Mouse (Mus musculus) forelimb bud, embryonic 11.5 days (tissue): ENCODE measurements around the gene Memo1.
"Not testable (repeated sequence)": the region's sequence is repeated elsewhere in the genome, so short reads cannot be mapped to it uniquely, and the experiment has no call there.

Experiments used
- DNase-seq: peaks from one replicate; pipeline ENCODE4 v3.0.0-alpha.2; 2012; ENCODE audit warnings: low read depth, low spot score

The Memo1 gene

DNA sequence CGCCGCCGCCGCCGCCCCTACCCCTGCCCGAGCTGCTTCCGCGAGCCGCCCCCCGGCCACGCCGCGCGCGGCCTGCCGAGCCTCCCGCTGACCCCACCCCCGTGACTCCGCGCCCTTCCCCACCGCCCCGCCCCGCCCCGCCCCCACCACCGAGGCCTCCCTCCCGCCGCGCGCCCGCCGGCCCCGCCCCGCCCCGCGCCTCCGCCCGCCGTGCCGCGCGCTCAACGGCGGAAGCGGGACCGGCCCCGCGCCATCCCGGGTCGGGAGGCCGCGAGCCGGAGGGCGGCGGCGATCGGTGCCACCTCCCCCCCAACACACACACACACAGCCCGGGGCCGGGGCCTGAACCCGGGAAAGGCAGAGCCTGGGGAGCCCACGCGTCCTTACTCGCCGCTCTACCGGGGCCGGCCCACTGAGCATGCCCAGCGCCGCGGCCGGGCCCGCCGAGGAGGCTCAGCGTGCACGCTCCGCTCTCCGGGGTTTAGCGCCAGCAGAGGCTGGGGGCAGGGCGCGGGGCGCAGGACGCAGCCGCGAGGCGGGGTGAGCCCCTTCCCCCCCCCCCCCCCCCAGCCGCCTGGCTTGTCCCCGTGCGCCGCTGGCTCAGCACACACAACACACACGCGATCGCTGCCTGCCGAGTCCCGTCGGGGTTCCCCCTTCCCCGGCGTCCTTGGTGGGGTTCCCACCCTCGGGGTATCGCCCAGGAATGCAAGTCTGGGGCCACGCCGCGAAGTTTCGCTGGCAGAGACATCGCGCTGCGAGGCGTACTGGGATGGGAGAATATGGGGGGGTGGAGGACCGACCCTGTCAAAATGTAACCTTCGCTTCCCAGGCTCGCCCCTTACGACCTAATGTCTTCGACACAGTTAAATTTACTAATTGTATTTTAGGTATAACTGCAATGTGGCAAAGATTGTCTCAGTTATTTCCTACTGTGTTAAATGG, at the start of gene Memo1:
TSS of gene Memo1 (minus strand) at position 496 of the 945 bp plus-strand sequence.
- peak; percentile 77 for DNase-seq

DNA sequence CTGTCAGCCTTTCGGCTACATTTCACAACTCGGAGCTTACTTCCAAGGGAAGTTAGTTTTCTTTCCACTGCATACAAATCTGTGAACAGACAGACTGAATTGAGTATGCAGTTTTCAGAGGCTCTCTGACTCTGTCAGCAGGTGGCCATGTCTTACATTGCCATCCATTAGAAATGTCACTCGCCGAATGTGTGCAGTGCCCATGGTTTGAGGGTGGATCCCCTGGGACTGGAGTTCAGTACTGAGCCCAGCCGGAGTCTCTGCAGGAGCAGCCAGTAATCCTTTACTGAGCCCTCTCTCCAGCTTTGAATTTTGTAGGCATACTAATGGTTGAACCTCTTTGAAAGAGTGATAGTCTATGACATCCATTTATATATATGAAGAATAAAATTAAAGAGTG, 45.8 kb upstream of the Memo1 start:
- DNase-seq, result no peak

DNA sequence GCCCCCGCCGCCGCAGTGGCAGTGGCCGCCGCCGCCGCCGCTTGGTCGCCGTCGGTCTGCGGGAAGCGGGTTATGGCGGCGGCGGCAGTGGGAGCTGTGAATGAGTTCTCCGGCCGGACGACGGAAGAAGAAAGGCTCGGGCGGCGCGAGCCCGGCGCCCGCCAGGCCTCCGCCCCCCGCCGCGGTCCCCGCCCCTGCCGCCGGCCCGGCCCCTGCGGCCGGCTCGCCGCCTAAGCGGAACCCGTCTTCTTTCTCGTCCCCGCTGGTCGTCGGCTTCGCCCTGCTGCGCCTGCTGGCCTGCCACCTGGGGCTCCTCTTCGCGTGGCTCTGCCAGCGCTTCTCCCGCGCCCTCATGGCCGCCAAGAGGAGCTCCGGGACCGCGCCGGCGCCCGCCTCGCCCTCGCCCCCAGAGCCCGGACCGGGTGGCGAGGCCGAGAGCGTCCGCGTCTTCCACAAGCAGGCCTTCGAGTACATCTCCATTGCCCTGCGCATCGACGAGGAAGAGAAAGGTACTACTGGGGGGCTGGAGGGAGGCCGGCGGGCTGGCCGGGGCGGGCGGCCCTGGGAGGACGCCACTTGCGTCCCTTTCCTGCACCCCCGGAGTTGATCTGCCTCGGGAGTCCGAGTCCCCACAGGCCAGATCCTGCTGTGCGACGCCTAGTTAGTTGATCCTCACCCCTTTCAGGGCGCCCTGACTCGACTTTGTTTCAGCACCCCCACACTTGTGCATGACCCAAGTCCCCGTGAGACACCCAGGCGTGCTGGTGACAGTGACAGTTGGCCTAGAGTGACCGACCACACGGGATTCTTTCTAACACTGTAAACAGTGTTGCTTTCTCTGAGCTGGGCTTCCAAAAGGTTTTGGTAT, 43.9 kb upstream of the Memo1 start, which contains the start of gene Spast:
TSS of gene Spast (plus strand) at position 51 of the 868 bp plus-strand sequence.
- peak; percentile 38 for DNase-seq

DNA sequence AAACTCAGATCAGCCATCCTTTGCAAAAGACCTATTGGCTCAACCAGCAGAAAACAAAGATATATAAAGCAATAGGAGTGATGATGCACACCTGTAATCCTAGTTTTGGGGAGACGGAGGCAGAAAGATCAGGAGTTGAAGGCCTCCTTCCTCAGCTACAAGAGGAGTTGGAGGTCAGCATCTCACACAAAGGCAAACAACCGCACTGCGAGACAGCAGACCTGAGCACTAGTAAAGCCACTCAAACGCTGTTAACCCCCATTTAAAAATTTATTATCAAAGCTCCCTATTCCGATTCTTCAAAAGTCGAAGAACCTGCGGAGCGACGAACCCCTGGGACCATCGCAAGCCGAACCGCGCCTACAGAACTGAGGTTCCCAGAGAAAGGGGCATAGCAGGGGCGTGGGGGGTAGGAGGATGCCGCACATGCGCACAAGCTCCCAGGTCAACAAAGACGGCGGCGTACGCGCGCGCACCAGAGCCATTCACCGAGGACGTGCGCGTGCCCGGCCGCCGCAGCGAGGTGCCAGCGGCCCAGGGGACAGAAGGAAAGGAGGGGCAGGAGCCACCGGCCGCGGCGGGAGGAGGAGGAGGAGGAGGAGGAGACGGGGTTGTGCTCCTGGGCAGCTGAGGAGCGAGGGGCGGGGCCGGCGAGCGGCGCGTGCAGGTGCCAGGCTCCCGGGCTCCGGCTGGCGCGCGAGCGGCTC, 43.1 kb upstream of the Memo1 start:
- peak; percentile 96 for DNase-seq

DNA sequence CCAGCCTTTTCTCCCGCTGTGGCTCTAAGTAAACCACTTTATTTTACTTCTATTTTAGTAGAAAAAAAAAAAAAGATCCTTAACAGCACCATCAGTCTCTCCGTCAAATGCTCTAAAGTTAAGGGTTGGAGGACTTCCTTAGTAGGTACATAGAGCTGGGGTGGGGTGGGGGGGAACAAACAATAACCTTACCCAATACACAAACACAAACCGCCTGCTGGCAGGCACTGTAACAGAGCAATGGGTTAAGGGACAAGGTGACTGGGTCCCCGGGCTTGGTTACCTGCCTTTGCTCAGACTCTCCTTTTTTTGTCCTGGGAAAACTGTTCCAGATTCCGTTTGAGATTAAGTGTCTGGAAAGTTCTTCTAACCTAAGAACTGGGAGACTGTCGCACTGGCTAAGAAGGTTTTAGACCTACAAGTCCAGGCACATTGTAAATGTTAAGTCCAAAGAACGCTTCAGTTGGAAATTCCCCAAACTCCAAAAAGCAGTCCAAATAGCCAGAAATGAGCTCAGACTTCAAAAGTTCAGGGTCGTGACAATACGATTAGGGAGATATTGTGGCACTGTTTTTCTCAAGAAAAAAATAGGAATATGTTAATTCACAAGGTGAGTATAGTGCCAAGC, 35.8 kb upstream of the Memo1 start:
- no peak for DNase-seq

DNA sequence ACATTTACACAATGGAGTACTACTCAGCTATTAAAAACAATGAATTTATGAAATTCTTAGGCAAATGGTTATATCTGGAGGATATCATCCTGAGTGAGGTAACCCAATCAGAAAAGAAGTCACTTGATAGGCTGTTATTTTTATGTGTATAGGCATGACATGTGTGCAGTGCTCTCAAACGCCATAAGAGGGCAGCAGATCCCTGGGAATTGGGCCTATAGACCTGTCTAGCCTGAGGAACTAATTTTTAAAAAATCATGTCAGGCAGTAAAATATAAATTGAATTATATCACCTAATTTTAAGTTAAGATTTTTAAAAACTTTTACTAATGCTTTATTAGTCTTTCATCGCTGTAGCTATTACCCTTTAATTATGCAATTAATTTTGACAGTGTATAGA, 32.8 kb upstream of the Memo1 start:
- DNase-seq, result peak; percentile 55

DNA sequence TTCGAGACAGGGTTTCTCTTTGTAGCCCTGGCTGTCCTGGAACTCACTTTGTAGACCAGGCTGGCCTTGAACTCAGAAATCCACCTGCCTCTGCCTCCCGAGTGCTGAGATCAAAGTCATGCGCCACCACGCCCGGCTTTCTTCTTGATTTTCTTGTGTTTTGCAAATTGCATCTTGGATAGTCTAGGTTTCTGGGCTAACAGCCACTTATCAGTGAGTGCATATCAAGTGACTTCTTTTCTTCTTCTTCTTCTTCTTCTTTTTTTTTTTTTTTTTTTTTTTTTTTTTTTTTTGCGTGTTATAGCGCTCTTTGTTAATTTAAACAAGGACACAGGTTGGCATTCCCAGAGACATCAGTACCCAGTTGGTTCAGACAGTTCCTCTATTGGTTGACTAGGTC, 31.9 kb upstream of the Memo1 start:
- DNase-seq, result not testable (repeated sequence)

DNA sequence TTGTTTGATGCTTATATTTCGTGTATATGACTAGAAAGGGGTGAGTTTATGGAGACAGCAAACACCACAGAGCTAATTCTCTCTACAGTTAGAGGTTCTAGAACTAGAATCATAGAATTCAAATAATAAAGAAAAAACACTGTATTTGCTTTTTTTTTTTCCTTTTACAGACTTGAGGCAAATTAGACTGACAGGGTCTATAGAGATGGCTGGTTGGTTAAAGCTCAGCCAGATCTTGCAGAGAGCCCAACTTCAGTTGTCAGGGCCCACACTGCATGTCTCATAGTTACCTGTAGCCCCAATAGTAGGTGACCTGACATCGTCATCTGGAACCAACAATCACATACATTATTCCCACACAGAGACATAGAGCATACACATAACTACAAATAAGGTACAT, 28.5 kb upstream of the Memo1 start, which contains the start of gene Dpy30:
TSS of gene Dpy30 (minus strand) at position 101 of the 400 bp plus-strand sequence.
- DNase-seq, result no peak

DNA sequence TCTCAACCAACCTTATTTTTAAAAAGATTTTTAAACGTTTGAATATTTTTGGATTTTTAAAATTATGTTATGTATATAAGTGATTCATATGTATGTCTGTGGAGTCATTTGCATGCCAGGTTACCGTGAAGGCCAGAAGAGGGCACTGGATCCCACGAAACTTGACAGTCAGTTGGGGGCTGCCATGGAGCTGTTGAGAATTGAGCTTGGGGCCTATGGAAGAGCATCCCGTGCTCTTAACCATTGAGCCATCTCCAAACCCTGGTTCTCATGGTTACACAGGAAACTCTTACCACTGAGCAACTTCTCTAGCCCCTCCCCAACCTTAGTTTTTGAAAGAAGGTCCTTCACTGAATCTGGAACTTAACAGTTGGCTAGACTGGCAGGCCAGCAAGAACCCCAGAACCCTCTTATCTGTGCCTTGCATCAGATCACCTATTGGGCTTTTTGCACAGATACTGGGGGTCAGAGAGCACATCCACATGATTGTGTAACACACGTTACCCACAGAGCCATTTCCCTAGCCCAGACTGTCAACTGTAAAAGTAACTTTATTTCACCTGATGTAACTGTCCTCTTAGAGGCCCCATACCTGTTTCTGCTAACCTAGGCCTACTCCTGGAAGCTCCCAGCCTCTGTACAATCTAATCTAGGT, 27.2 kb upstream of the Memo1 start:
- DNase-seq, result no peak

DNA sequence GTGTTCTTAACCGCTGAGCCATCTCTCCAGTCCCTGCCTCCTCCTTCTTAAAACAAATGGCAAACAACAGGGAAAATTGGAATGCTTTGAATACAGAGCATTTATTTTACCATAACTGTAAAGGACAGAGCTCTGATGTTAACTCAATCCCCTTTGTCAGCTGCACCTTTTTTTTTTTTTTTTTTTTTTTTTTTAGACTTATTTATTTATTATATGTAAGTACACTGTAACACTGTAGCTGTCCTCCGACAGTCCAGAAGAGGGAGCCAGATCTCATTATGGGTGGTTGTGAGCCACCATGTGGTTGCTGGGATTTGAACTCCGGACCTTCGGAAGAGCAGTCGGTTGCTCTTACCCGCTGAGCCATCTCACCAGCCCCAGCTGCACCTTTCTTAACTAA, 23.4 kb upstream of the Memo1 start:
- DNase-seq, result no peak

DNA sequence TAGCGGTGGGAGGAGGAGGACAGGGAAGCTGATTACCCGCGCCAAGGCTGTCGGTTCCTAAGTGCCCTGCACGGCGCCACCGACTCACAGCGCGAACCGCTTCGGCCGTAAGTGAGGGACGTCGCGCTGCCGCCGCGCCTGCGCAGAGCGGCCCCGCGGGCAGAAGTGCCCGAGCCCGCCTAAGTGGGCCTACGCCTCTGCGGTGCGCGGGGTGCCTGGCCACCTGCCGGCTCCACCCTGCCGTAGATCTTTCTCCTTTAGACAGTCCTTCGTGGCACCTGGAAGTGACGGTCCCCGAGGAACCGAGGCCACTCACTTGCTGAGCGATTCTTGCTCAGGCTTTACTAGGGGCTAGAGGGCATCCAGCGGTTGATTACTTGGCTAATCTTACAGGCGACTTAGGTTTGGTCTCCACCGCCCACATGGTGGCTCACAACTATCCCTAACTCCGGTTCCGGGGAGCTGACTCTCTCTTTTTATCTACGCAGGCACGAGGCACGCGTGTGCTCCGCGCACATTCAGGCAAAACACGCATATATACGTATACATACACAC, 21.1 kb upstream of the Memo1 start:
- peak; percentile 89 for DNase-seq

DNA sequence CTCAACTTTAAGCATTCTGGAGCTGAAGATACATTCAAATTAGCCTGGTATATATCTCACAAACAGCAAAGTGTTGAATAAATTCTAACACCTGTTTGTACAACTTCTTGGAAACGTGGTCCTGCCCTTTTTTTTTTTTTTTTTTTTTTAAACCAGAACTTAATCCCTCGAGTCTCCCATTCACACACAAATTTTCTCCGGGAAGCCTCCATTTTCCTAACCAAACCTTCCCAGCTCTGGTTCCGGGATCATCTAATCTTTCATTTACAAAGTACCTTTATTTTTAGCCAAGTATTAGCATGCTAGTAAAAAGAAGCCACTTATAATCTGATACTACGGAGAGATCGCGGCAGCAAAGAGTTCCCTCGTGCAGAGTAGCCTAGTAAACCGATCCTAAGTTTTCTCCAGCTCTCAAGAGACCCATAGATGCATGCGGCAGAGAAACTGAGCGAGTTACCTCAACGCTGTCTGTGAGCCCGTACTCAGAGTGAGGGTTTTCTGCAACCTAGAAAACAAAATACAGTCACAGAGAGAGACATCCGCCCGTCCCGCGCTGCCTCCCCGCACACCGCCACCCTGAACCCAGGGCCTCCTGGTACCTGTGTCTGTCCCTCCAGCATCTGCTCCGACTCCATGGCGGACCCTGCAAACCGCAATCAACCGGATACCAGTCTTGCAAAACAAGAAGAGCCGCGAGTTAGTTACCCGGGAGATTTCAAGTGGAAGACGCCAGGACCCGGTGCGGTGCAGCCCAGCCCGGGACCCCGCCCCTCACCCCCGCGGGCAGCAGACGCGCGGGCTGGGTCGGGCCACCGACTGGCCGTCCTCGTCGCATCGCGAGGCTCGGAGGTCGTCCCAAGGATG, 20.4 kb upstream of the Memo1 start:
- no peak for DNase-seq

DNA sequence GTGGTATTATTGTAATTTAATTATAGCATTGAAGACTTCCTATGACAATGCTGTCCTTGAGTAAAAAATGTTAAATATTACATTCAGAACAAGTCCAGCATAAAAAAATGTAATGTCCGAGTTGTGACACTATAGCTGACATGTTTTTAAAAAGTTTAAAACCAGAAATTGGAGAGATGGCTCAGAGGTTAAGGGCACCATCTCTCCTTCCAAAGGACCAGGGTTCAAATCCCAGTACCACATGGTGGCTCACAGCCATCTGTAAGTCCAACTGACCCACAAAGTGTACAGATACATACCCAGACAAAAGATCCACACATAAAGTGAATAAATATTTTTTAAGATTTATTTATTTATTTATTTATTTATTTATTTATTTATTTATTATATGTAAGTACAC, 10.7 kb upstream of the Memo1 start:
- no peak for DNase-seq

DNA sequence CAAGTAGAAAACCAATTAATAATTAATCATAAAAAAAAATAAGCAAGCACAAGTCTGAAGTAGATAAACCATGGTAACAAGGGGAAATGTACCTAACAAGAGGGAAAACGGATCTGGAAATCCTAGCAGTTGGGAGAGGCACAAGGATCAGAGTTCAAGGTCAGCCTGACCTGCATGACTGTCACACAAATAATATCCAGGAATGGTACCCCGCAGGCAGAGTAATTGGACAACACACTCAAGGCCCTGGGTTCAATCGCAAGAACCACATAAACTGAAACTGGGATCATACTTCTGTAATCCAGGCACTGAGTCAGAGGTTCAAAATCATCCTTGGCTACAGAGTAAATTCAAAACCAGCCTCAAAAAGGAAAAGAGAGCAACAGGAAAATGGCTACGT, 10.3 kb upstream of the Memo1 start:
- no peak for DNase-seq

DNA sequence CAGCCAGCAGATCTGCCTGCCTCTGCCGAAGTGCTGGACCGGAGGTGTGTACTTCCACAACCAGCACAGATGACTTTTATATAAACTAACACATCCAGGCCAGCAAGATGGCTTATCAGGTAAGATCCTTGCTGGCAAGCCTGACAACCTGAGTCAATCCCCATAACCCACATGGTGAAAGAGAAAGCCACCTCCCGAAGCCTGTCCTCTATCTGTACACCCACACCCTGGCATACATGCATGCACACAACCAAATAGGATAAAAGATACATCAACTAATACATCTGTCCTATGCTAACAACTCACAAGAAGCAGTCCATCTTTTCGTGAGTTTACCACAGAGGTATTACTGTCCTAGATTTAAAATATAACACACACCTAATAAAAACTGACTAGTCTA, 8.7 kb upstream of the Memo1 start:
- DNase-seq, result no peak

DNA sequence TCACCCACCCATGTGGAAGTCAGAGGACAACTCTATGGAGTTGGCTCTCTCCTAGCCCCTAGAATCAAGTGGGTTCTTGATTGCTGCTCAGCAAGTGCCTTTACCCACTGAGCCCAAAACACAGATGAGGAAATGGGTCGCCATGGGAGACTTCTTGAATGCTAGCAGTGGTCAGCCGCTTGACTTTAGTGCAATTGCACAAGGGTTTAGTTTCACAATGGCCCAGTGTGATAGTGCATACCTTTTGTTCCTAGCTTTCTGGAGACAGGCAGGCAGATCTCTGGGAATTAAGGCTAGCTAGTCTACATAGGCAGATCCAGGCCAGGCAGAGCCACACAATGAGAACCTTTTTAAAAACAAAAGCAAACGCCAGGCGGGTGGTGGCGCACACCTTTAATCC, 4.8 kb upstream of the Memo1 start:
- no peak for DNase-seq

DNA sequence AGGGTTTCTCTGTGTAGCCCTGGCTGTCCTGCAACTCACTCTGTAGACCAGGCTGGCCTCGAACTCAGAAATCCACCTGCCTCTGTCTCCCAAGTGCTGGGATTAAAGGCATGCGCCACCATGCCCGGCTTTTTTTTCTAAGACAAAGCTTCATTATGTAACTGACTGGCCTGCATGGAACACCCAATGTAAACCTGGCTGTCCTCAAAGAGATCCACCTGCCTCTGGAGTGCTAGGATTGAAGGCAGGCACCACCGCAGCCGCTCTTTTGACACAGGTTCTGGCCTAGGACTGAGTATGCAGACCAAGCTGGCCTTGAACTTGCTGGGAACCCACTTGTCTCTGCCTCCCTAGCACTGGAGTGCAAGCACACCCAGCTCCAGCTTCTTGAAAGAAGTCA, 1.7 kb upstream of the Memo1 start:
- not testable (repeated sequence) for DNase-seq

DNA sequence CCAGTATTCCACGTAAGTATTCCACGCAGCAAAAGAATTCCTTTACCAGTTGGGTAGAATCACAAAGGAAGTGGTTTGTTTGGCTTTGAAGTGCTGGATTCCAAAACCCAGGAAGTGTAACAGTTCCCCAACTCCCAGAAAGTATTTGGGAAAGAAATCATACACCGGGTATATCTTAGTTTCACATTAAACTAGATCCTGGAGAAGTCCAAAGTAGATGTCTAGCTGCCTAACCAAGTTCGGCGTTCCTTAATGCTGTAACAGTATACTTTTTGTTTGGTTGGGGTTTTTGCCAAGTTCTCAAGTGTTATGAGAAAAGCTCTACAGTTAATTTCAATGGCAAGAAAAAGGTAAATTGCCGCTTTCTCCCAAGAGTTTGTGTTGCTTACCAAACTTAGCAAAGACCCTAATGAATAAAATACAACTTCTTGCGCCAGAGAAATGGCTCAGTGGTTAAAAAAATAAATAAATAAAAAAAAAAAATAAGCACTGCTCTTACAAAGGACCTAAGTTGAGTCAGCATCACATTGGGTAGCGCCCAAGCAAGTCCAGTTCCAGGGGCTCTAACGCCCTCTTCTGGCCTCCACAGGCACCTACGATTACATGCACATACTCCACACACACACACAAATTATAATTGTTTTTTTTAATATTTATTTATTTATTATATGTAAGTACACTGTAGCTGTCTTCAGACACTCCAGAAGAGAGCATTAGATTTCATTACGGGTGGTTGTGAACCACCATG, 929 bp upstream of the Memo1 start:
- peak; percentile 9 for DNase-seq
